Mouse (Mus musculus) heart, postnatal 0 days (tissue): ENCODE data around the gene Rsph10b.

Experiments
- CTCF ChIP-seq: IDR thresholded peaks from 2 replicates; pipeline ENCODE4 v1.5.1; 2016; ENCODE audit warnings: antibody characterized with exemption, control low read depth, low read depth
- EP300 ChIP-seq: IDR thresholded peaks from 2 replicates; pipeline ENCODE4 v1.6.1; 2016; ENCODE audit warnings: antibody characterized with exemption, low read depth

GRCm38 (mm10) chr5:143987596-143987995 lies 54.8 kb downstream of the Rsph10b start:
- TF ChIP-seq EP300 (no peak), CTCF (no peak)
